Mouse (Mus musculus): ENCODE results near the gene Faap20.

- TF ChIP-seq CTCF (IDR thresholded peaks at IDR 0.05; ENCODE audit: extremely low read depth, insufficient read depth, low read length): no peak
- TF ChIP-seq POLR2A (IDR thresholded peaks at IDR 0.05; ENCODE audit: extremely low read depth, insufficient read depth, low read length): no peak
Observed at GRCm38 (mm10) chr4:155290045-155290444, 40.4 kb downstream of the Faap20 start.

Measured in cortical plate, adult 2 months (tissue).